Mouse (Mus musculus): ENCODE measurements around the gene Dhrs7. TPM values are rescaled to one million over a fixed set of nuclear protein-coding genes. Genes with fewer than 3 reads are reported as not detected.

The Dhrs7 gene
- polyA plus RNA-seq, 1 experiment: not detected

DNA sequence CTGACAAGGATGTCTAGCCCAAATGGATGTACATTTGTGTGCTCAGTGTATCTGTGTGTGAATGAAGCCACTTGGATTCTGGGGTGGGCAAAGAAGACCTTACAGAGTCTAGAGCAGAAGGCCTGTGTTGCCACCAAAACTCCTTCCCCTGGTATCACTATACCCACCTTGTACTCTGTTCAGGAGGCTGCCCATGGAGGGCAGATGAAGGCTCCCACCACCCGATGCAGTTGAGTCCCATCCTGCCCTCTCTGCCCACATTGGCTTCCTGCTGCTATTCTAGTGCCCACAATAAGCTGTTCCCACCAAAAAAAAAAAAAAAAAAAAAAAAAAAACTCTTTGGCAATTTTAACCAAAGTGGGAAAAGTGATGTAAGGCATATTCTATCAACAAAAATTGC, 43.3 kb downstream of the Dhrs7 start:
- TF ChIP-seq POLR2A (IDR thresholded peaks at IDR 0.05; ENCODE audit: insufficient read depth, low read depth, low read length) (no peak), CTCF (IDR thresholded peaks at IDR 0.05; ENCODE audit: insufficient read depth, low read depth, low read length) (no peak)
- 81% methylated on average over 1 of the region's 1 CpGs for WGBS
- Histone ChIP-seq H3K4me3 (ENCODE audit: insufficient read depth, low read depth, low read length) (no peak overlapping the region), H3K27ac (ENCODE audit: insufficient read depth, low read depth, low read length) (no peak overlapping the region), H3K4me1 (ENCODE audit: control insufficient read depth, insufficient read depth, low read length) (no peaks in the 10 kb centered on the region)

DNA sequence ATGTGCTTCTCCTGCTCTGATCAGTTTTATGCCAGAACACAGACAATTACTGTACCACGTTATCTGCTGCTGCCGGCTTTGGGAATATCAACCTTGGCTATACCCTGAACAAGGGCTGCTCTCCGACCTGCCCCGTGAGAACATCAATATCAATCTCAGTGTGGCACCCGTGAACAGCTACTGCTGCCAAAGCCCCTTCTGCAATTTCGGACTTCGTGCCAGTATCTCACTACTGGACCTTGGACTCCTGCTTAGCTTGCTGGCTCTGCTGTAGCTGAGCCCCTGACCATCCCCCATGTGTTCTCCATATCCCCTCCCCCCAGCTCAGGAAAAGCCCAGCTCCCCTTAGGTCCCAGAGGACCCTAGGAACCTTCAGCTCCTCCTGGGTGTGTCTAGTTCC, 43.9 kb downstream of the Dhrs7 start:
- TF ChIP-seq CTCF (IDR thresholded peaks at IDR 0.05; ENCODE audit: insufficient read depth, low read depth, low read length) (no peak), POLR2A (IDR thresholded peaks at IDR 0.05; ENCODE audit: insufficient read depth, low read depth, low read length) (no peak)
- Histone ChIP-seq H3K4me3 (ENCODE audit: insufficient read depth, low read depth, low read length) (no peak overlapping the region), H3K4me1 (ENCODE audit: control insufficient read depth, insufficient read depth, low read length) (no peaks in the 10 kb centered on the region), H3K27ac (ENCODE audit: insufficient read depth, low read depth, low read length) (no peak overlapping the region)
- WGBS: 94% methylated on average over 7 of the region's 7 CpGs

- WGBS: 86% methylated on average over 3 of the region's 3 CpGs
- no peak for TF ChIP-seq CTCF (IDR thresholded peaks at IDR 0.05; ENCODE audit: insufficient read depth, low read depth, low read length)
- no peak for TF ChIP-seq POLR2A (IDR thresholded peaks at IDR 0.05; ENCODE audit: insufficient read depth, low read depth, low read length)
- H3K4me1 ChIP-seq (ENCODE audit: control insufficient read depth, insufficient read depth, low read length): no peaks in the 10 kb centered on the region
These were observed 52.7 kb downstream of the Dhrs7 start for GRCm38 (mm10) chr12:72612053-72612452.

More at GRCm38 (mm10) chr12:72612053-72612452, 52.7 kb downstream of the Dhrs7 start:
- Histone ChIP-seq H3K4me3 (ENCODE audit: insufficient read depth, low read depth, low read length) (no peak overlapping the region), H3K27ac (ENCODE audit: insufficient read depth, low read depth, low read length) (no peak overlapping the region)

Other genes with a start within 250 kb of the Dhrs7 start
- gene Lrrc9, start 223.0 kb downstream of the Dhrs7 start, polyA plus RNA-seq (2012; ENCODE audit: insufficient read depth, insufficient read length, low replicate concordance, missing spikeins): not detected in 2 replicates
- gene Pcnx4, start 128.5 kb downstream of the Dhrs7 start, polyA plus RNA-seq (2012; ENCODE audit: insufficient read depth, insufficient read length, low replicate concordance, missing spikeins): not detected in 2 replicates
- gene Gm4756, start 15.2 kb downstream of the Dhrs7 start, polyA plus RNA-seq (2012; ENCODE audit: insufficient read depth, insufficient read length, low replicate concordance, missing spikeins): not detected in 2 replicates
- 268 and 406 TPM in 2 replicates for gene Ppm1a, start 92.5 kb upstream of the Dhrs7 start, polyA plus RNA-seq (2012; ENCODE audit: insufficient read depth, insufficient read length, low replicate concordance, missing spikeins)